In the genomic region with DNA sequence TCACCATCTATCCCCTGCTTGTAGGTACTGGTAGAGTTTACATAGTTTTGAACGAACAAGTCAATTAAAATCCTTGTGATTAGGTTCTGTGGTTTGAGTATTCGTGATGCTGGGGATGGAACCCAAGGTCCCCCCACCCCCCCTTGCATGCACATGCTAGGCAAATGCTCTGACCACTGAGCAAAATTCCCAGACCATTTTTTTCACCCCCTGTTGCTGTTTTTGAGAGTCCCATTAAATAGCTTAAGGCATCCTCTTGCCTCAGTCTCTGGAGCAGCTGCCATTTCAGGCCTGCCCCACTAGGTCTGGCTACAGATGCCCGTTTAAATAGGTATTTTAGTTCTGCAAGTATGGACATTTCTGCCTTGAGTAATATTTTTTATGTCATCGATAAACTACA, we compare ENCODE assay signal across 10 mouse cellular contexts. TPM values are rescaled to one million over a fixed set of nuclear protein-coding genes. Genes with fewer than 3 reads are reported as not detected.
DNase-seq lines count a peak whose midpoint lies in the region; ATAC-seq and TF ChIP-seq lines count a peak whose summit lies in the region.
"Had no signal": no experiment of that assay in that cellular context is flagged by ENCODE, and none has a peak within 500 bp of the region (broad histone marks: within the 10 kb centered on the region; RNA-seq: fewer than 3 reads in every experiment).

No protein-coding gene starts in this region.

- peak overlapping the region; percentile 75 for H3K9ac ChIP-seq in kidney, postnatal 0 days (ENCODE audit: low read depth, low read length)
- H3K9ac ChIP-seq in hindbrain, embryonic 15.5 days: 0 out of 2 replicates have a peak overlapping the region, but pooled peaks have one; percentile 14
- H3K9ac ChIP-seq in midbrain, embryonic 16.5 days (ENCODE audit: low read depth, low read length): no peak overlapping the region

- H3K4me1 ChIP-seq in kidney, postnatal 0 days (replicated peaks; ENCODE audit: insufficient read depth, low read length): 0 out of 2 replicates have a peak, but pooled peaks cover 6% of the 10 kb centered on the region
- no peaks in the 10 kb centered on the region; the same call in 1 of the 2 replicates for H3K4me1 ChIP-seq in bone marrow, adult 2 months (ENCODE audit: control insufficient read depth, insufficient read depth, low read length)
- peaks cover 15% of the 10 kb centered on the region for H3K4me1 ChIP-seq in hindbrain, embryonic 15.5 days (replicated peaks)
- H3K4me1 ChIP-seq in midbrain, embryonic 16.5 days (ENCODE audit: control insufficient read depth, insufficient read depth, low read length): peaks cover 6% of the 10 kb centered on the region

- peak overlapping the region; percentile 75 for H3K4me3 ChIP-seq in kidney, postnatal 0 days (replicated peaks; ENCODE audit: low read depth, low read length)
- peak overlapping the region; percentile 75 for H3K4me3 ChIP-seq in bone marrow, adult 2 months (replicated peaks; ENCODE audit: control insufficient read depth, low read depth, low read length)
- peak overlapping the region; percentile 54 for H3K4me3 ChIP-seq in hindbrain, embryonic 15.5 days
- H3K4me3 ChIP-seq in midbrain, embryonic 16.5 days (ENCODE audit: low read depth, low read length): peak overlapping the region; percentile 63; the same call in 1 of the 2 replicates

- H3K36me3 ChIP-seq in kidney, postnatal 0 days (ENCODE audit: insufficient read depth, low read length): 0 out of 2 replicates have a peak, but pooled peaks cover 10% of the 10 kb centered on the region
- H3K36me3 ChIP-seq in hindbrain, embryonic 15.5 days: no peaks in the 10 kb centered on the region
- H3K36me3 ChIP-seq in midbrain, embryonic 16.5 days (ENCODE audit: control insufficient read depth, insufficient read depth, low read length): no peaks in the 10 kb centered on the region

- H3K9me3 ChIP-seq in kidney, postnatal 0 days (replicated peaks; ENCODE audit: low read length): no peaks in the 10 kb centered on the region
- H3K9me3 ChIP-seq in hindbrain, embryonic 15.5 days: no peaks in the 10 kb centered on the region
- no peaks in the 10 kb centered on the region for H3K9me3 ChIP-seq in midbrain, embryonic 16.5 days (replicated peaks; ENCODE audit: control insufficient read depth, low read length, poor library complexity, severe bottlenecking)

- peak overlapping the region; percentile 67 for H3K4me2 ChIP-seq in kidney, postnatal 0 days (ENCODE audit: low read length)
- H3K4me2 ChIP-seq in hindbrain, embryonic 15.5 days: peak overlapping the region; percentile 62
- H3K4me2 ChIP-seq in midbrain, embryonic 16.5 days (ENCODE audit: low read length): peak overlapping the region; percentile 93; the same call in 1 of the 2 replicates

- TF ChIP-seq POLR2A in bone marrow, adult 2 months (IDR thresholded peaks at IDR 0.05; ENCODE audit: borderline replicate concordance, control insufficient read depth, low read depth, low read length): no peak

- H3K27me3 ChIP-seq in kidney, postnatal 0 days (ENCODE audit: insufficient read depth, low read length): no peaks in the 10 kb centered on the region
- no peaks in the 10 kb centered on the region for H3K27me3 ChIP-seq in hindbrain, embryonic 15.5 days
- no peaks in the 10 kb centered on the region for H3K27me3 ChIP-seq in midbrain, embryonic 16.5 days (ENCODE audit: control insufficient read depth, insufficient read depth, low read depth, low read length)

- no peak for ATAC-seq in kidney, postnatal 0 days (replicated peaks; ENCODE audit: low FRiP score, low read depth)
- no peak for ATAC-seq in hindbrain, embryonic 15.5 days (ENCODE audit: low FRiP score, low read depth)
- no peak for ATAC-seq in midbrain, embryonic 16.5 days
- no peak for ATAC-seq in monocyte, adult 5-6 weeks (replicated peaks; ENCODE audit: insufficient number of reproducible peaks, low FRiP score, low TSS enrichment, poor library complexity, severe bottlenecking)

- TF ChIP-seq CTCF in kidney, postnatal 0 days (IDR thresholded peaks at IDR 0.05; ENCODE audit: low read depth): no peak
- TF ChIP-seq CTCF in bone marrow, adult 2 months (IDR thresholded peaks at IDR 0.05; ENCODE audit: control insufficient read depth, insufficient read depth, low read length): no peak

- no peak overlapping the region for H3K27ac ChIP-seq in kidney, postnatal 0 days
- H3K27ac ChIP-seq in bone marrow, adult 2 months (ENCODE audit: control insufficient read depth, insufficient read depth, low read depth, low read length, poor library complexity): no peak overlapping the region; the same call in 1 of the 2 replicates
- no peak overlapping the region for H3K27ac ChIP-seq in hindbrain, embryonic 15.5 days (replicated peaks)
- no peak overlapping the region for H3K27ac ChIP-seq in midbrain, embryonic 16.5 days (ENCODE audit: low read length)

- 4% methylated on average over 4 of the region's 4 CpGs for WGBS in kidney, postnatal 0 days
- 3% methylated on average over 4 of the region's 4 CpGs for WGBS in bone marrow, adult 2 months
- WGBS in hindbrain, embryonic 15.5 days: 12% methylated on average over 4 of the region's 4 CpGs
- 8% methylated on average over 4 of the region's 4 CpGs for WGBS in midbrain, embryonic 16.5 days

- DNase-seq in kidney, postnatal 0 days (ENCODE audit: low spot score): no peak
- DNase-seq in kidney, adult 18-20 months: no peak
- no peak for DNase-seq in adrenal gland, postnatal 4 days (ENCODE audit: low spot score in 2 of 2)
- no peak for DNase-seq in adrenal gland, postnatal 25 days
- DNase-seq: adrenal gland, adult 2 months; kidney, postnatal 10 days had no signal

RNA-seq across cellular contexts. Expression of a gene that starts 0.9 kb away (rescaled TPM):
- polyA plus RNA-seq in kidney, postnatal 0 days (2015; fragmentation: Nextera tagmentation; extraction: Ambion mirVana): 70.5 and 85.9 TPM in 2 replicates
- 161 and 191 TPM in 2 replicates for polyA plus RNA-seq in bone marrow, adult 2 months (2011; ENCODE audit: insufficient read depth, insufficient read length, low replicate concordance, missing spikeins)
- 43.7 and 56.9 TPM in 2 replicates for polyA plus RNA-seq in hindbrain, embryonic 15.5 days (2015; fragmentation: Nextera tagmentation; extraction: Ambion mirVana)
- 20.4 and 29.1 TPM in 2 replicates for polyA plus RNA-seq in midbrain, embryonic 16.5 days (2015; fragmentation: Nextera tagmentation; extraction: Ambion mirVana)
- 14.1 to 26.1 TPM (median 15.5 TPM) in 3 replicates for total RNA-seq in monocyte, adult 5-6 weeks (2017)
- total RNA-seq in adrenal gland, postnatal 4 days (2021): 100 to 1,000 TPM in 1 of 2 experiments, 10 to 100 TPM in 1; 97.3 to 114 TPM
- 28.2 and 39.3 TPM in 2 replicates for total RNA-seq in adrenal gland, postnatal 25 days (2021)

RNA-seq across cellular contexts. Expression of a gene that starts 17.9 kb away (rescaled TPM):
- 584 and 616 TPM in 2 replicates for polyA plus RNA-seq in kidney, postnatal 0 days (2015; fragmentation: Nextera tagmentation; extraction: Ambion mirVana)
- 59.7 and 78.0 TPM in 2 replicates for polyA plus RNA-seq in bone marrow, adult 2 months (2011; ENCODE audit: insufficient read depth, insufficient read length, low replicate concordance, missing spikeins)
- 145 and 146 TPM in 2 replicates for polyA plus RNA-seq in hindbrain, embryonic 15.5 days (2015; fragmentation: Nextera tagmentation; extraction: Ambion mirVana)
- polyA plus RNA-seq in midbrain, embryonic 16.5 days (2015; fragmentation: Nextera tagmentation; extraction: Ambion mirVana): 117 and 119 TPM in 2 replicates
- 0.43 to 5.5 TPM (median 1.2 TPM) in 3 replicates for total RNA-seq in monocyte, adult 5-6 weeks (2017)
- 100 to 1,000 TPM; 223 to 254 TPM for total RNA-seq in adrenal gland, postnatal 4 days (2021)
- total RNA-seq in adrenal gland, postnatal 25 days (2021): 50.5 and 61.1 TPM in 2 replicates

RNA-seq across cellular contexts. Expression of a gene that starts 40.3 kb away (rescaled TPM):
- 1.1 and 1.6 TPM in 2 replicates for polyA plus RNA-seq in kidney, postnatal 0 days (2015; fragmentation: Nextera tagmentation; extraction: Ambion mirVana)
- polyA plus RNA-seq in bone marrow, adult 2 months (2011; ENCODE audit: insufficient read depth, insufficient read length, low replicate concordance, missing spikeins): not detected in 2 replicates
- 1.8 and 3.1 TPM in 2 replicates for polyA plus RNA-seq in hindbrain, embryonic 15.5 days (2015; fragmentation: Nextera tagmentation; extraction: Ambion mirVana)
- polyA plus RNA-seq in midbrain, embryonic 16.5 days (2015; fragmentation: Nextera tagmentation; extraction: Ambion mirVana): 1.0 and 1.9 TPM in 2 replicates
- not detected in 3 replicates for total RNA-seq in monocyte, adult 5-6 weeks (2017)
- total RNA-seq in adrenal gland, postnatal 4 days (2021): 1 to 10 TPM in 1 of 2 experiments, under 1 TPM in 1; 0.50 to 1.0 TPM
- total RNA-seq in adrenal gland, postnatal 25 days (2021): not detected in 2 replicates
- total RNA-seq: adrenal gland, adult 2 months had no signal
